Mouse (Mus musculus): Measurements from ENCODE around the gene Eps15.

- TF ChIP-seq CTCF (IDR thresholded peaks at IDR 0.05; ENCODE audit: borderline replicate concordance, insufficient read depth, low read length) (no peak), POLR2A (IDR thresholded peaks at IDR 0.05; ENCODE audit: low read depth, low read length) (no peak)
These were observed 150.2 kb downstream of the Eps15 start for GRCm38 (mm10) chr4:109430250-109430649.
